Mouse (Mus musculus): Measurements from ENCODE around the gene Trmt10b. TPM values are rescaled to one million over a fixed set of nuclear protein-coding genes. Genes with fewer than 3 reads are reported as not detected.

Gene Trmt10b
- polyA plus RNA-seq, 2 experiments, result 2.5 to 4.8 TPM

DNA sequence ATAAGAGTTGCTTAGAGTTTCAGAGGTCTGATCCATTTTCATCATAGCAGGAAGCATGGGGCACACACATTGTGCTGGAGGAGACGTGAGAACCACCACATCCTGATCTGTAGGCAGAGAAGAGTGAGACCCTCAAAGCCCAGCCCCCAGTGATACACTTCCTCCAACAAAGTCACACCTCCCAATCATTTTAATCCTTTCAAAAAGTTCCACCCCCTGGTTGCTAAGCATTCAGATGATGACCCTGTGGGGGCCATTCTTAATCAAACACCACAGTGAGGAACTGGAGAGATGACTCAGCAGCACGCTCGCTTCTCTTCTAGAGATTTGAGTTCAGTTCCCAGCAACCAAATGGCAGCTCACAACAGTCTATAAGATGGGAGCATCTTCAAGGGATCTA, 35.5 kb downstream of the Trmt10b start:
- 34% methylated on average over 3 of the region's 3 CpGs for WGBS (ENCODE audit: insufficient replicate concordance)
- H3K36me3 ChIP-seq (replicated peaks; ENCODE audit: control insufficient read depth, insufficient read depth, low read depth), result no peaks in the 10 kb centered on the region
- TF ChIP-seq EP300 (IDR thresholded peaks at IDR 0.05; ENCODE audit: low read depth), result no peak
- no peak for TF ChIP-seq CTCF (IDR thresholded peaks at IDR 0.05; ENCODE audit: low read depth)
- DNase-seq (ENCODE audit: low read depth in 3 of 3, low spot score in 3 of 3), result no peak
- H3K4me3 ChIP-seq (ENCODE audit: insufficient read depth in 1 of 2, low read depth in 2 of 2, low read length in 2 of 2), result no peak overlapping the region
- no peaks in the 10 kb centered on the region for H3K9me3 ChIP-seq (ENCODE audit: control insufficient read depth, low read length)
- ATAC-seq (ENCODE audit: insufficient read depth), result no peak
- H3K4me2 ChIP-seq (ENCODE audit: low read depth), result no peak overlapping the region
- H3K27ac ChIP-seq, result no peak overlapping the region
- no peaks in the 10 kb centered on the region for H3K27me3 ChIP-seq (ENCODE audit: control insufficient read depth, insufficient read depth, low read length)
- H3K4me1 ChIP-seq (replicated peaks; ENCODE audit: control insufficient read depth in 2 of 2, insufficient read depth in 2 of 2, low read length in 1 of 2), result no peaks in the 10 kb centered on the region
- no peak overlapping the region for H3K9ac ChIP-seq (replicated peaks)

DNA sequence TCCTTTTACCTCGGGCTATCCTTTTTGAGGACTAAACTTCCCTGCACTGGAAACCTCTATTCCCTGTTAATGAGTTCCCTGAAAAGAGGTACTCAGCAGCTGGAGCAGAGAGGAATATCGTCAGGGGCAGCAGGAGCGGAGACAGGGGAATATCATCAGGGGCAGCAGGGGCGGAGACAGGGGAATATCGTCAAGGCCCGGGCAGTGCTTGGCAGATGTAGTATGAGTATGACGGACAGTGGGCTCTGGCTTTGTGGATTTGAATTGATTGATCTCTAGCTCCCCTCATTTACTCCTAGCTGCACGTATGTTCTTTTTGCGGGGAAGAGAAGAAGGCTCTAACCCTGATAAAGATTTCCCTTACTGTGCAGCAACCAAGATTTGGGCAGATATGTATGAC, 44.3 kb downstream of the Trmt10b start:
- H3K36me3 ChIP-seq (replicated peaks; ENCODE audit: control insufficient read depth, insufficient read depth, low read depth), result no peaks in the 10 kb centered on the region; the same call in none of the 2 replicates
- peak overlapping the region; percentile 92 for H3K4me2 ChIP-seq (ENCODE audit: low read depth)
- 59% methylated on average over 9 of the region's 9 CpGs for WGBS (ENCODE audit: insufficient replicate concordance)
- H3K4me3 ChIP-seq (ENCODE audit: insufficient read depth in 1 of 2, low read depth in 2 of 2, low read length in 2 of 2), result peak overlapping the region in 1 of 2 experiments; percentile 99; a peak in 2 of 4 replicates
- ATAC-seq (ENCODE audit: insufficient read depth) (no peak), DNase-seq (ENCODE audit: low read depth in 3 of 3, low spot score in 3 of 3) (no peak)
- no peaks in the 10 kb centered on the region for H3K9me3 ChIP-seq (ENCODE audit: control insufficient read depth, low read length)
- H3K9ac ChIP-seq (replicated peaks), result peak overlapping the region; percentile 99
- no peak overlapping the region for H3K27ac ChIP-seq
- H3K4me1 ChIP-seq (replicated peaks; ENCODE audit: control insufficient read depth in 2 of 2, insufficient read depth in 2 of 2, low read length in 1 of 2), result peaks cover 7 to 8% of the 10 kb centered on the region in 2 experiments
- no peaks in the 10 kb centered on the region for H3K27me3 ChIP-seq (ENCODE audit: control insufficient read depth, insufficient read depth, low read length)
- TF ChIP-seq CTCF (IDR thresholded peaks at IDR 0.05; ENCODE audit: low read depth) (no peak), EP300 (IDR thresholded peaks at IDR 0.05; ENCODE audit: low read depth) (no peak)

DNA sequence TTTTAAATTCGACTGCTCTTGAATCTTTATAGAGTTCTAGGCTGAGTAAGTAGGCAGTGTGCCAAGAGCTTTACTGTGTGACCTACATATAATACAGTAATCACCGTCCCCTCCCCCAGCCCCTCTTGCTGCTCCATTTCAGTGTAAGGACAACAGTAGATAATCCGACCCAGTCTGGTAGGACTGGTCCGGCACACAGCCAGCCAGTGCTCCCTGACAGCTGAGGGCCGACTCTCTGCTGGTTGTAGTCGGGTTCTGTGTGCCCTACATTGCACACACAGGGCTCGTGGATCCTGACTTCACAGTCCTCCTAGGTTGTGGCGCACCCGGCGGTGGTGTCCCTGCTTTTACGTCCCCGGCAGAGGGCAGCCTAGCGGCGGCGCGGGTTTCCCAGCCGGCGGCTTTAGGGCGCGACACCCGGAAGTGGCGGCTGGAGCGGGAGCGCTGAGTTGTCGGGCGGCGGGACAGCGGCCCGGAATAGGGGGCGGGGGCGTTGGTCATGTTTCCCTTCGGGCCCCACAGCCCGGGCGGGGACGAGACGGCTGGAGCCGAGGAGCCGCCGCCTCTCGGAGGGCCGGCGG, 44.8 kb downstream of the Trmt10b start, which contains the start of gene Dcaf10:
TSS of gene Dcaf10 (plus strand) at position 433 of the 581 bp plus-strand sequence.
- ATAC-seq (ENCODE audit: insufficient read depth) (peak; percentile 90), DNase-seq (ENCODE audit: low read depth in 3 of 3, low spot score in 3 of 3) (peak; percentile 79 to 83 (median 83))
- peak within 1 kb of the TSS; percentile 99 for H3K9ac ChIP-seq (replicated peaks)
- H3K36me3 ChIP-seq (replicated peaks; ENCODE audit: control insufficient read depth, insufficient read depth, low read depth), result no peaks in the 10 kb centered on the region; the same call in none of the 2 replicates
- peak within 1 kb of the TSS; percentile 73 to 99 for H3K4me3 ChIP-seq (ENCODE audit: insufficient read depth in 1 of 2, low read depth in 2 of 2, low read length in 2 of 2)
- WGBS (ENCODE audit: insufficient replicate concordance), result 1% methylated on average over 42 of the region's 42 CpGs
- H3K27me3 ChIP-seq (ENCODE audit: control insufficient read depth, insufficient read depth, low read length), result no peaks in the 10 kb centered on the region
- H3K27ac ChIP-seq, result peak within 1 kb of the TSS; percentile 92
- H3K4me2 ChIP-seq (ENCODE audit: low read depth), result peak within 1 kb of the TSS; percentile 92
- peak; percentile 74 for TF ChIP-seq CTCF (IDR thresholded peaks at IDR 0.05; ENCODE audit: low read depth)
- TF ChIP-seq EP300 (IDR thresholded peaks at IDR 0.05; ENCODE audit: low read depth), result peak; percentile 28; the same call in 1 of the 2 replicates
- peaks cover 7 to 8% of the 10 kb centered on the region in 2 experiments for H3K4me1 ChIP-seq (replicated peaks; ENCODE audit: control insufficient read depth in 2 of 2, insufficient read depth in 2 of 2, low read length in 1 of 2)
- H3K9me3 ChIP-seq (ENCODE audit: control insufficient read depth, low read length), result no peaks in the 10 kb centered on the region

DNA sequence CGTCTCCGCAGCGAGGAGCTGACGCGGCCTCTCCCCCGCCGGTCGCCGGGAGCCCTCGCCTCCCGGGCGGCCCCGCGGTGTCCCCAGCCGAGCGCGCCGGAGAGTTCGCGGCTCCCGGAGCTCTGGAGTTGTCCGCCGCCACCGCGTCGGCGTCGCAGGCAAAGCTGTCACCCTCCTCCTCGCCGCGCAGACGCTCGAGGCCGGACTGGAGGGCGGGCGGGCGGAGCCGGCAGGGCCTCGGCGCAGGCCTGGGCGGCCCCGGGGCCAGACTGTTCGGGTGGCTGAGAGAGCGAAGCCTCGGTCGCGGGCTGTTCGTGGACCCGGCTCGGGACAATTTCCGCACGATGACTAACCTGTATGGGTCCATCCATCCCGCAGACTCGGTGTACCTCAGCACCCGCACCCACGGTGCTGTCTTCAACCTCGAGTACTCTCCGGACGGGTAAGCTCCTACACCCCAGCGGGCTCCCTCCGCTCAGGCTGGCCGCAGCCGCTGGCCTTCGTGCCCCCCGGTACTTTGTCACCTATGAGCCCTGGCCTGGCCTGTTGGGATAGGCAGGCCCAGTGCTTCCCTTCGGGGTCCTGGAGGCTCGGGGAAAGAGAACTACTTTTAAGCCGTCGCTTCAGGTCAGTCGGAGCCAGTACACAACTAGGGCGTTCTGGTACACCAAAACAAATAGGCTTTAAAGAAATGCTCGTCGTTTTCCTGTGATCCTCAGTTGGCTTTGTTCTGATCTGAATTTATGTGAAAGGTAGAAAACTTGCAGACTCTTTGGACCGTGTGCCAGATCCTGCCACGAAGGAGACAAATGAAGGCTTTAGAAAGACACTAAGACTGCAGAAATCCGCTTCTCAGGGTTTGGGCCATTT, 45.6 kb downstream of the Trmt10b start, which contains the start of gene Exosc3:
TSS of gene Exosc3 (minus strand) at position 447 of the 870 bp plus-strand sequence.
- DNase-seq (ENCODE audit: low read depth in 3 of 3, low spot score in 3 of 3), result peak; percentile 50 to 54 (median 53)
- Histone ChIP-seq H3K4me1 (replicated peaks; ENCODE audit: control insufficient read depth in 2 of 2, insufficient read depth in 2 of 2, low read length in 1 of 2) (peaks cover 7 to 8% of the 10 kb centered on the region in 2 experiments), H3K9ac (replicated peaks) (peak within 1 kb of the TSS; percentile 99), H3K27me3 (ENCODE audit: control insufficient read depth, insufficient read depth, low read length) (no peaks in the 10 kb centered on the region), H3K27ac (peak within 1 kb of the TSS; percentile 92), H3K36me3 (replicated peaks; ENCODE audit: control insufficient read depth, insufficient read depth, low read depth) (peaks cover 6% of the 10 kb centered on the region), H3K4me3 (ENCODE audit: insufficient read depth in 1 of 2, low read depth in 2 of 2, low read length in 2 of 2) (peak within 1 kb of the TSS; percentile 73 to 99), H3K4me2 (ENCODE audit: low read depth) (peak within 1 kb of the TSS; percentile 92), H3K9me3 (ENCODE audit: control insufficient read depth, low read length) (no peaks in the 10 kb centered on the region)
- ATAC-seq (ENCODE audit: insufficient read depth), result peak; percentile 92
- no peak for TF ChIP-seq CTCF (IDR thresholded peaks at IDR 0.05; ENCODE audit: low read depth)
- TF ChIP-seq EP300 (IDR thresholded peaks at IDR 0.05; ENCODE audit: low read depth), result no peak
- WGBS (ENCODE audit: insufficient replicate concordance), result under 1% methylated on average over 62 of the region's 76 CpGs

DNA sequence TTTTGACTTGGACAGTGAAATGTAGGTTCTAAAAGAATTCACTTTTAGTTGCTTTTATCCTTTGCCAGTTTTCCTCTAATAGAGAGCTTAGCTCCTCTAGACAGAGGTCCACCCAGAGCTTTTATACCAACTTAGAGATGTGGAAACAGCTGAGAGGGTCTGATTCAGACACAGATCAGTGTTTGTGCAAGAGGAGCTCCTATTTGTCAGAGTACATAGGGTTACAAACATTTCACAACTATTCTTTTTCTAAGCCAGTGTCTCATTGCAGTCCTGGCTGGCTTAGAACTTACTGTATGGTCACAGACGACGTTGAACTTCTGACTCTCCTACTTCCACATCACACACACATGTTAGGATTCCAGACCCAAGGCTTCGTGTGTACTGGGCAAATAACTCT, 59.7 kb downstream of the Trmt10b start:
- DNase-seq (ENCODE audit: low read depth in 3 of 3, low spot score in 3 of 3) (no peak), ATAC-seq (ENCODE audit: insufficient read depth) (no peak)
- 72% methylated on average over 3 of the region's 3 CpGs for WGBS (ENCODE audit: insufficient replicate concordance)

More for the DNA sequence above, 59.7 kb downstream of the Trmt10b start:
- TF ChIP-seq EP300 (IDR thresholded peaks at IDR 0.05; ENCODE audit: low read depth), result no peak
- no peak for TF ChIP-seq CTCF (IDR thresholded peaks at IDR 0.05; ENCODE audit: low read depth)
- Histone ChIP-seq H3K9ac (replicated peaks) (no peak overlapping the region), H3K4me3 (ENCODE audit: insufficient read depth in 1 of 2, low read depth in 2 of 2, low read length in 2 of 2) (no peak overlapping the region), H3K4me2 (ENCODE audit: low read depth) (no peak overlapping the region), H3K27ac (no peak overlapping the region), H3K9me3 (ENCODE audit: control insufficient read depth, low read length) (no peaks in the 10 kb centered on the region), H3K27me3 (ENCODE audit: control insufficient read depth, insufficient read depth, low read length) (no peaks in the 10 kb centered on the region), H3K4me1 (replicated peaks; ENCODE audit: control insufficient read depth in 2 of 2, insufficient read depth in 2 of 2, low read length in 1 of 2) (no peaks in the 10 kb centered on the region), H3K36me3 (replicated peaks; ENCODE audit: control insufficient read depth, insufficient read depth, low read depth) (peaks cover 20% of the 10 kb centered on the region)

Other genes starting within 250 kb of the Trmt10b start
- 3.5 and 4.3 TPM in 2 replicates for gene Fbxo10, start 212.5 kb upstream of the Trmt10b start, polyA plus RNA-seq (2012; rRNA removed)
- 2.4 and 3.4 TPM in 2 replicates for gene Fbxo10, start 212.5 kb upstream of the Trmt10b start, polyA plus RNA-seq (2014; fragmentation: Nextera tagmentation; extraction: Ambion mirVana)
- 126 and 145 TPM in 2 replicates for gene Tomm5, start 189.0 kb upstream of the Trmt10b start, polyA plus RNA-seq (2012; rRNA removed)
- gene Tomm5, start 189.0 kb upstream of the Trmt10b start, polyA plus RNA-seq (2014; fragmentation: Nextera tagmentation; extraction: Ambion mirVana), result 209 and 213 TPM in 2 replicates
- gene Frmpd1, start 112.3 kb upstream of the Trmt10b start, polyA plus RNA-seq (2012; rRNA removed), result 0.10 and 0.16 TPM in 2 replicates
- 0.08 and 0.28 TPM in 2 replicates for gene Frmpd1, start 112.3 kb upstream of the Trmt10b start, polyA plus RNA-seq (2014; fragmentation: Nextera tagmentation; extraction: Ambion mirVana)
- gene Dcaf10, start 45.0 kb downstream of the Trmt10b start, polyA plus RNA-seq (2012; rRNA removed), result 4.0 TPM in 2 replicates
- gene Dcaf10, start 45.0 kb downstream of the Trmt10b start, polyA plus RNA-seq (2014; fragmentation: Nextera tagmentation; extraction: Ambion mirVana), result 6.8 and 7.9 TPM in 2 replicates
- gene Exosc3, start 45.6 kb downstream of the Trmt10b start, polyA plus RNA-seq (2012; rRNA removed), result 22.9 and 31.6 TPM in 2 replicates
- 57.2 and 59.7 TPM in 2 replicates for gene Exosc3, start 45.6 kb downstream of the Trmt10b start, polyA plus RNA-seq (2014; fragmentation: Nextera tagmentation; extraction: Ambion mirVana)
- 54.1 and 65.5 TPM in 2 replicates for gene Slc25a51, start 111.6 kb downstream of the Trmt10b start, polyA plus RNA-seq (2012; rRNA removed)
- 53.4 and 58.3 TPM in 2 replicates for gene Slc25a51, start 111.6 kb downstream of the Trmt10b start, polyA plus RNA-seq (2014; fragmentation: Nextera tagmentation; extraction: Ambion mirVana)
- gene Shb, start 235.3 kb downstream of the Trmt10b start, polyA plus RNA-seq (2012; rRNA removed), result 6.7 and 8.8 TPM in 2 replicates
- 5.0 and 6.6 TPM in 2 replicates for gene Shb, start 235.3 kb downstream of the Trmt10b start, polyA plus RNA-seq (2014; fragmentation: Nextera tagmentation; extraction: Ambion mirVana)

All from liver, embryonic 14.5 days (tissue).